Mouse (Mus musculus): ENCODE measurements around the gene Med13. TPM values are rescaled to one million over a fixed set of nuclear protein-coding genes. Genes with fewer than 3 reads are reported as not detected.

The Med13 gene
- polyA plus RNA-seq, 1 experiment from 2014 or later = 7.4 TPM

- H3K27ac ChIP-seq (ENCODE audit: low read depth, low read length) = no peak overlapping the region
- ATAC-seq = no peak
- H3K4me1 ChIP-seq (ENCODE audit: control insufficient read depth, insufficient read depth, low read depth, low read length) = peaks cover 5% of the 10 kb centered on the region; the same call in 1 of the 2 replicates
- no peaks in the 10 kb centered on the region for H3K9me3 ChIP-seq (ENCODE audit: control insufficient read depth, low read length)
- H3K4me2 ChIP-seq (ENCODE audit: low read length) = no peak overlapping the region
- H3K27me3 ChIP-seq (replicated peaks; ENCODE audit: control insufficient read depth, insufficient read depth, low read length) = no peaks in the 10 kb centered on the region
- H3K36me3 ChIP-seq (ENCODE audit: control insufficient read depth, insufficient read depth, low read length) = no peaks in the 10 kb centered on the region
- no peak overlapping the region for H3K4me3 ChIP-seq (ENCODE audit: low read length)
- WGBS = 91% methylated on average over 7 of the region's 7 CpGs
- H3K9ac ChIP-seq (ENCODE audit: low read depth, low read length) = no peak overlapping the region
These were observed 34.3 kb upstream of the Med13 start for GRCm38 (mm10) chr11:86391687-86392086.

GRCm38 (mm10) chr11:86390308-86390707 is 32.9 kb upstream of the Med13 start:
- H3K4me1 ChIP-seq (ENCODE audit: control insufficient read depth, insufficient read depth, low read depth, low read length) = peaks cover 3% of the 10 kb centered on the region; the same call in 1 of the 2 replicates
- H3K27me3 ChIP-seq (replicated peaks; ENCODE audit: control insufficient read depth, insufficient read depth, low read length) = no peaks in the 10 kb centered on the region
- WGBS = 63% methylated on average over 1 of the region's 1 CpGs
- ATAC-seq = no peak
- no peak overlapping the region for H3K4me3 ChIP-seq (ENCODE audit: low read length)
- no peaks in the 10 kb centered on the region for H3K36me3 ChIP-seq (ENCODE audit: control insufficient read depth, insufficient read depth, low read length)
- no peak overlapping the region for H3K9ac ChIP-seq (ENCODE audit: low read depth, low read length)
- no peaks in the 10 kb centered on the region for H3K9me3 ChIP-seq (ENCODE audit: control insufficient read depth, low read length)
- H3K4me2 ChIP-seq (ENCODE audit: low read length) = no peak overlapping the region
- no peak overlapping the region for H3K27ac ChIP-seq (ENCODE audit: low read depth, low read length)

GRCm38 (mm10) chr11:86389506-86389905 is 32.1 kb upstream of the Med13 start:
- Histone ChIP-seq H3K4me1 (ENCODE audit: control insufficient read depth, insufficient read depth, low read depth, low read length) (peaks cover 2% of the 10 kb centered on the region; the same call in 1 of the 2 replicates), H3K9ac (ENCODE audit: low read depth, low read length) (no peak overlapping the region), H3K9me3 (ENCODE audit: control insufficient read depth, low read length) (no peaks in the 10 kb centered on the region), H3K4me3 (ENCODE audit: low read length) (no peak overlapping the region), H3K36me3 (ENCODE audit: control insufficient read depth, insufficient read depth, low read length) (no peaks in the 10 kb centered on the region), H3K27me3 (replicated peaks; ENCODE audit: control insufficient read depth, insufficient read depth, low read length) (no peaks in the 10 kb centered on the region), H3K27ac (ENCODE audit: low read depth, low read length) (no peak overlapping the region), H3K4me2 (ENCODE audit: low read length) (no peak overlapping the region)
- 86% methylated on average over 4 of the region's 4 CpGs for WGBS
- ATAC-seq = no peak

- Histone ChIP-seq H3K9ac (ENCODE audit: low read depth, low read length) (no peak overlapping the region), H3K4me2 (ENCODE audit: low read length) (no peak overlapping the region), H3K4me3 (ENCODE audit: low read length) (no peak overlapping the region), H3K4me1 (ENCODE audit: control insufficient read depth, insufficient read depth, low read depth, low read length) (peaks cover 2% of the 10 kb centered on the region; the same call in 1 of the 2 replicates), H3K27ac (ENCODE audit: low read depth, low read length) (no peak overlapping the region), H3K27me3 (replicated peaks; ENCODE audit: control insufficient read depth, insufficient read depth, low read length) (no peaks in the 10 kb centered on the region), H3K36me3 (ENCODE audit: control insufficient read depth, insufficient read depth, low read length) (no peaks in the 10 kb centered on the region), H3K9me3 (ENCODE audit: control insufficient read depth, low read length) (no peaks in the 10 kb centered on the region)
- no peak for ATAC-seq
- 89% methylated on average over 13 of the region's 13 CpGs for WGBS
These were observed 31.5 kb upstream of the Med13 start for GRCm38 (mm10) chr11:86388821-86389480.

GRCm38 (mm10) chr11:86387121-86387893 is 29.9 kb upstream of the Med13 start:
- H3K4me2 ChIP-seq (ENCODE audit: low read length) = no peak overlapping the region
- H3K9ac ChIP-seq (ENCODE audit: low read depth, low read length) = no peak overlapping the region
- H3K36me3 ChIP-seq (ENCODE audit: control insufficient read depth, insufficient read depth, low read length) = no peaks in the 10 kb centered on the region
- H3K4me3 ChIP-seq (ENCODE audit: low read length) = no peak overlapping the region
- H3K4me1 ChIP-seq (ENCODE audit: control insufficient read depth, insufficient read depth, low read depth, low read length) = peaks cover 2% of the 10 kb centered on the region; the same call in 1 of the 2 replicates
- H3K27ac ChIP-seq (ENCODE audit: low read depth, low read length) = no peak overlapping the region
- 52% methylated on average over 9 of the region's 9 CpGs for WGBS
- no peak for ATAC-seq
- no peaks in the 10 kb centered on the region for H3K9me3 ChIP-seq (ENCODE audit: control insufficient read depth, low read length)
- no peaks in the 10 kb centered on the region for H3K27me3 ChIP-seq (replicated peaks; ENCODE audit: control insufficient read depth, insufficient read depth, low read length)

- Histone ChIP-seq H3K27me3 (replicated peaks; ENCODE audit: control insufficient read depth, insufficient read depth, low read length) (no peaks in the 10 kb centered on the region), H3K9me3 (ENCODE audit: control insufficient read depth, low read length) (no peaks in the 10 kb centered on the region), H3K4me1 (ENCODE audit: control insufficient read depth, insufficient read depth, low read depth, low read length) (peaks cover 2% of the 10 kb centered on the region; the same call in 1 of the 2 replicates), H3K9ac (ENCODE audit: low read depth, low read length) (no peak overlapping the region), H3K27ac (ENCODE audit: low read depth, low read length) (no peak overlapping the region), H3K4me3 (ENCODE audit: low read length) (no peak overlapping the region), H3K36me3 (ENCODE audit: control insufficient read depth, insufficient read depth, low read length) (no peaks in the 10 kb centered on the region), H3K4me2 (ENCODE audit: low read length) (no peak overlapping the region)
- 57% methylated on average over 10 of the region's 10 CpGs for WGBS
- ATAC-seq = no peak
These were observed 29.2 kb upstream of the Med13 start for GRCm38 (mm10) chr11:86386576-86386975.

GRCm38 (mm10) chr11:86385710-86386282 is 28.4 kb upstream of the Med13 start:
- Histone ChIP-seq H3K4me3 (ENCODE audit: low read length) (no peak overlapping the region), H3K9ac (ENCODE audit: low read depth, low read length) (no peak overlapping the region), H3K4me2 (ENCODE audit: low read length) (no peak overlapping the region), H3K9me3 (ENCODE audit: control insufficient read depth, low read length) (no peaks in the 10 kb centered on the region), H3K27me3 (replicated peaks; ENCODE audit: control insufficient read depth, insufficient read depth, low read length) (no peaks in the 10 kb centered on the region), H3K4me1 (ENCODE audit: control insufficient read depth, insufficient read depth, low read depth, low read length) (peaks cover 2% of the 10 kb centered on the region; the same call in 1 of the 2 replicates), H3K27ac (ENCODE audit: low read depth, low read length) (no peak overlapping the region), H3K36me3 (ENCODE audit: control insufficient read depth, insufficient read depth, low read length) (no peaks in the 10 kb centered on the region)
- 89% methylated on average over 11 of the region's 11 CpGs for WGBS
- ATAC-seq = no peak

- no peak for ATAC-seq
- 71% methylated on average over 3 of the region's 3 CpGs for WGBS
- H3K4me3 ChIP-seq (ENCODE audit: low read length) = no peak overlapping the region
- no peak overlapping the region for H3K9ac ChIP-seq (ENCODE audit: low read depth, low read length)
- peaks cover 2% of the 10 kb centered on the region; the same call in 1 of the 2 replicates for H3K4me1 ChIP-seq (ENCODE audit: control insufficient read depth, insufficient read depth, low read depth, low read length)
- no peaks in the 10 kb centered on the region for H3K36me3 ChIP-seq (ENCODE audit: control insufficient read depth, insufficient read depth, low read length)
- no peak overlapping the region for H3K4me2 ChIP-seq (ENCODE audit: low read length)
- H3K27ac ChIP-seq (ENCODE audit: low read depth, low read length) = no peak overlapping the region
- H3K9me3 ChIP-seq (ENCODE audit: control insufficient read depth, low read length) = no peaks in the 10 kb centered on the region
- H3K27me3 ChIP-seq (replicated peaks; ENCODE audit: control insufficient read depth, insufficient read depth, low read length) = no peaks in the 10 kb centered on the region
These were observed 26.7 kb upstream of the Med13 start for GRCm38 (mm10) chr11:86384141-86384540.

GRCm38 (mm10) chr11:86382520-86383157 is 25.2 kb upstream of the Med13 start:
- H3K4me2 ChIP-seq (ENCODE audit: low read length) = no peak overlapping the region
- H3K4me1 ChIP-seq (ENCODE audit: control insufficient read depth, insufficient read depth, low read depth, low read length) = peaks cover 2% of the 10 kb centered on the region; the same call in 1 of the 2 replicates
- no peaks in the 10 kb centered on the region for H3K9me3 ChIP-seq (ENCODE audit: control insufficient read depth, low read length)
- ATAC-seq = no peak
- no peaks in the 10 kb centered on the region for H3K36me3 ChIP-seq (ENCODE audit: control insufficient read depth, insufficient read depth, low read length)
- 88% methylated on average over 10 of the region's 10 CpGs for WGBS
- H3K27me3 ChIP-seq (replicated peaks; ENCODE audit: control insufficient read depth, insufficient read depth, low read length) = no peaks in the 10 kb centered on the region
- H3K4me3 ChIP-seq (ENCODE audit: low read length) = no peak overlapping the region
- H3K9ac ChIP-seq (ENCODE audit: low read depth, low read length) = no peak overlapping the region
- H3K27ac ChIP-seq (ENCODE audit: low read depth, low read length) = no peak overlapping the region
